Mouse (Mus musculus) CH12.LX (cell line): Measurements from ENCODE around the gene Nup62. TPM values are rescaled to one million over a fixed set of nuclear protein-coding genes. Genes with fewer than 3 reads are reported as not detected.

ENCODE experiments used
- DNase-seq: peaks from one replicate; pipeline ENCODE4 v3.0.0-alpha.2; 2013; ENCODE audit errors: extremely low read depth
- H3K27ac ChIP-seq: 2 replicates; pipeline ENCODE4 v1.5.1; 2012; ENCODE audit warnings: low read depth, mild to moderate bottlenecking, control low read depth, moderate library complexity; ENCODE audit not compliant: insufficient read depth
- H3K27me3 ChIP-seq: replicated peaks from 2 replicates; pipeline ENCODE3; 2012; ENCODE audit warnings: inconsistent platforms
- H3K36me3 ChIP-seq, 2 experiments: replicated peaks in 1 of 2; 2 replicates each; pipeline versions ENCODE3 to v1.6.1; 2012; ENCODE audit warnings: inconsistent platforms in 1 of 2, low read length in 1 of 2, mild to moderate bottlenecking in 1 of 2, mixed read lengths in 1 of 2, moderate library complexity in 1 of 2; ENCODE audit not compliant: control insufficient read depth in 1 of 2, insufficient read depth in 1 of 2
- H3K4me1 ChIP-seq, 2 experiments: 2 replicates each; pipeline ENCODE4 v1.6.1; 2012; ENCODE audit warnings: inconsistent platforms in 1 of 2, moderate library complexity in 1 of 2; ENCODE audit not compliant: insufficient read depth in 2 of 2, control insufficient read depth in 1 of 2
- H3K4me2 ChIP-seq: 2 replicates; pipeline ENCODE4 v1.6.1; 2012; ENCODE audit warnings: low read depth, mild to moderate bottlenecking, control low read depth; ENCODE audit not compliant: poor library complexity, insufficient read depth, severe bottlenecking
- H3K4me3 ChIP-seq, 3 experiments: fragments of 150-350 bp in 1 of 3; sonication (generic) in 1 of 3; replicated peaks in 1 of 3; 2 replicates each; pipeline versions ENCODE3 to v1.5.1; 2011 to 2012; ENCODE audit warnings: low read depth in 2 of 3, low read length in 2 of 3, mild to moderate bottlenecking in 2 of 3, moderate library complexity in 2 of 3, control low read depth in 1 of 3, improper control_type of control experiment in 1 of 3, inconsistent platforms in 1 of 3, mixed read lengths in 1 of 3; ENCODE audit not compliant: poor library complexity in 1 of 3
- H3K79me2 ChIP-seq: replicated peaks from 2 replicates; pipeline ENCODE4 v1.6.1; 2012; ENCODE audit warnings: mild to moderate bottlenecking, moderate library complexity; ENCODE audit not compliant: control insufficient read depth, poor library complexity, insufficient read depth, severe bottlenecking; ENCODE audit errors: extremely low read depth
- H3K9ac ChIP-seq: 2 replicates; pipeline ENCODE4 v1.6.1; 2012; ENCODE audit warnings: low read depth, mild to moderate bottlenecking, control low read depth, moderate library complexity; ENCODE audit not compliant: insufficient read depth
- H3K9me3 ChIP-seq: replicated peaks from 2 replicates; pipeline ENCODE3; 2012; ENCODE audit warnings: low read length, inconsistent platforms, mixed read lengths
- BHLHE40 ChIP-seq: IDR thresholded peaks from 2 replicates; pipeline ENCODE4 v1.6.1; 2011; ENCODE audit warnings: mild to moderate bottlenecking, low read depth, low read length, improper control_type of control experiment
- CHD1 ChIP-seq: IDR thresholded peaks from 2 replicates; pipeline ENCODE4 v1.6.1; 2012; ENCODE audit warnings: low read depth, low read length, improper control_type of control experiment, inconsistent platforms
- CTCF ChIP-seq, 2 experiments: IDR thresholded peaks in 1 of 2; conservative IDR thresholded peaks in 1 of 2; 2 replicates each; pipeline ENCODE4 v1.5.1; 2011 to 2012; ENCODE audit warnings: low read depth in 2 of 2, low read length in 2 of 2, improper control_type of control experiment in 1 of 2, inconsistent platforms in 1 of 2, mild to moderate bottlenecking in 1 of 2, moderate library complexity in 1 of 2
- EP300 ChIP-seq: IDR thresholded peaks from 2 replicates; pipeline ENCODE4 v1.6.1; 2011; ENCODE audit warnings: low read length, improper control_type of control experiment
- ETS1 ChIP-seq: conservative IDR thresholded peaks from 2 replicates; pipeline ENCODE4 v1.6.1; 2012; ENCODE audit warnings: low read depth, mild to moderate bottlenecking, inconsistent platforms, low read length, improper control_type of control experiment, moderate library complexity
- HCFC1 ChIP-seq: IDR thresholded peaks from 2 replicates; pipeline ENCODE4 v1.6.1; 2012; ENCODE audit warnings: low read depth, mild to moderate bottlenecking, inconsistent platforms, low read length, improper control_type of control experiment
- MAZ ChIP-seq: IDR thresholded peaks from 2 replicates; pipeline ENCODE4 v1.6.1; 2012; ENCODE audit warnings: low read depth, mild to moderate bottlenecking, inconsistent platforms, low read length, improper control_type of control experiment, moderate library complexity
- MXI1 ChIP-seq: IDR thresholded peaks from 2 replicates; pipeline ENCODE4 v1.6.1; 2011; ENCODE audit warnings: mild to moderate bottlenecking, low read depth, low read length, improper control_type of control experiment
- NELFE ChIP-seq: IDR thresholded peaks from 2 replicates; pipeline ENCODE4 v1.6.1; 2011; ENCODE audit warnings: low read depth, low read length, improper control_type of control experiment
- NRF1 ChIP-seq: IDR thresholded peaks from 2 replicates; pipeline ENCODE4 v1.6.1; 2014; ENCODE audit warnings: low read depth, mild to moderate bottlenecking, inconsistent platforms, low read length, improper control_type of control experiment, moderate library complexity
- SMC3 ChIP-seq: IDR thresholded peaks from 2 replicates; pipeline ENCODE4 v1.6.1; 2011; ENCODE audit warnings: low read depth, low read length, improper control_type of control experiment
- TBP ChIP-seq: conservative IDR thresholded peaks from 2 replicates; pipeline ENCODE4 v1.6.1; 2011; ENCODE audit warnings: low read depth, low read length, improper control_type of control experiment
- USF1 ChIP-seq: IDR thresholded peaks from 2 replicates; pipeline ENCODE4 v1.6.1; 2014; ENCODE audit warnings: low read depth, mild to moderate bottlenecking, inconsistent platforms, low read length, improper control_type of control experiment
- USF2 ChIP-seq: conservative IDR thresholded peaks from 2 replicates; pipeline ENCODE4 v1.6.1; 2011; ENCODE audit warnings: low read depth, low read length, improper control_type of control experiment
- ZC3H11A ChIP-seq: IDR thresholded peaks from 2 replicates; pipeline ENCODE4 v1.6.1; 2012; ENCODE audit warnings: low read depth, mild to moderate bottlenecking, inconsistent platforms, low read length, improper control_type of control experiment
- ZNF384 ChIP-seq: IDR thresholded peaks from 2 replicates; pipeline ENCODE4 v1.6.1; 2012; ENCODE audit warnings: low read depth, low read length, improper control_type of control experiment, inconsistent platforms
- dilution Hi-C: fragments of 300-500 bp; cut with MboI; formaldehyde crosslinking; loops from 2 replicates; pipeline ENCODE4 v1.14.3; 2020; ENCODE audit warnings: low sequenced_read_pairs; ENCODE audit not compliant: extremely low pct_unique_long_range_greater_than_20kb, extremely low pct_ligation_motif_present
- in situ Hi-C: fragments of 300-500 bp; cut with MboI; formaldehyde crosslinking; loops from 3 replicates; pipeline ENCODE4 v1.14.3; 2019; ENCODE audit warnings: low sequenced_read_pairs, low pct_ligation_motif_present, low pct_unique_long_range_greater_than_20kb, mixed read lengths
- polyA plus RNA-seq: library from polyadenylated mRNA; unstranded; fragments of >175 nt; gene quantifications from 2 replicates; pipeline ENCODE4 v1.2.1, GENCODE M21; 2012; ENCODE audit warnings: low read depth; ENCODE audit not compliant: insufficient read length
- total RNA-seq, 2 experiments: library from RNA; depleted of rRNA; stranded (reverse); fragments of 300-350 nt in 1 of 2; fragments of >200 nt in 1 of 2; gene quantifications; 2 replicates each; pipeline ENCODE4 v1.2.3; 2012 to 2014

Nup62 gene
- total and polyA plus RNA-seq, 3 experiments = 93.3 to 151 (median 101) TPM

DNA sequence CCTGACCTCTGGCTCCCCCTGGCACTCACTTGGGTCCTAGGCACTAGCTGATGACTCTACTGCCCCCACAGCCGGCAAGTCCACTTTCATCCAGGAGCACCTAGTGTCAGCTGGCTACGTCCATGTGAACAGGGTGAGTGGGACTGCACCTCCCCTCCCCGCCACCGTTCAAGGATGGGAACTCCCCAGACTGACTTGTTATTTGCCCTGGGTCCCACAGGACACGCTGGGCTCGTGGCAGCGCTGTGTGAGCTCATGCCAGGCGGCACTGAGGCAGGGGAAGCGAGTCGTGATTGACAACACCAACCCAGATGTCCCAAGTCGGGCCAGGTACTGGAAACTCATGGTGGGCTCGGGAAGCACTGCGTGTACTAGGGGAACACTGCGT, 45.5 kb downstream of the Nup62 start:
- no peak overlapping the region for H3K4me3 ChIP-seq
- dilution Hi-C loops = no loop called here
- no peak for DNase-seq
- TF ChIP-seq USF2 = no peak
- TF ChIP-seq BHLHE40 = peak; percentile 45
- H3K4me1 ChIP-seq = peaks cover 29 to 61% of the 10 kb centered on the region in 2 experiments
- H3K9me3 ChIP-seq = no peaks in the 10 kb centered on the region
- no peak overlapping the region for H3K4me2 ChIP-seq
- no peaks in the 10 kb centered on the region for H3K27me3 ChIP-seq
- peaks cover 41 to 73% of the 10 kb centered on the region in 2 experiments for H3K36me3 ChIP-seq
- H3K79me2 ChIP-seq = no peaks in the 10 kb centered on the region
- H3K9ac ChIP-seq = no peak overlapping the region
- H3K27ac ChIP-seq = peak overlapping the region; percentile 24; the same call in 1 of the 2 replicates
- in situ Hi-C loops = no loop called here

DNA sequence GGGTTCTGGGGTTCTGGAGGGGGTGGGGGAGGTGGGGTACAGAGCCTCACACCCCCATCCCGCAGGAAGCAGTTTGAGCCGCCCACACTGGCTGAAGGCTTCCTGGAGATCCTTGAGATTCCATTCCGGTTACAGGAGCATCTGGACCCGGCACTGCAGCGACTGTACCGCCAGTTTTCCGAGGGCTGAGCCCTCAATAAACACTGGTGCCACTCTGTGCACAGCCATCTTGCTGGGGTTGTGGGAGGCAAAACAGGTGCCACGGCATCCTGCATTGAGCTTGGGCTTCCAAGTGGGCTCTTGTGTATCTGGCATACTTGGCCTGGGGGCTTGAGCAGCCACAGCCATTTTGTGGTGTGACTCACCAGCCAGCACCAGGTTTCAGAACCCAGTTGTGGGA, 46.5 kb downstream of the Nup62 start:
- no peak for TF ChIP-seq ETS1
- no peak for TF ChIP-seq CTCF (conservative IDR thresholded peaks at IDR 0.05 in 1 of 2, IDR thresholded peaks at IDR 0.05 in 1 of 2; ENCODE audit: low read depth in 2 of 2, low read length in 2 of 2)
- no peak for TF ChIP-seq ZNF384
- no peak for TF ChIP-seq ZC3H11A
- Histone ChIP-seq H3K36me3 (peaks cover 41 to 76% of the 10 kb centered on the region in 2 experiments), H3K27me3 (no peaks in the 10 kb centered on the region), H3K4me3 (no peak overlapping the region), H3K9me3 (no peaks in the 10 kb centered on the region), H3K27ac (no peak overlapping the region), H3K4me1 (peaks cover 35 to 66% of the 10 kb centered on the region in 2 experiments), H3K4me2 (no peak overlapping the region), H3K9ac (no peak overlapping the region), H3K79me2 (no peaks in the 10 kb centered on the region)
- dilution Hi-C loops = no loop called here
- no peak for DNase-seq
- in situ Hi-C loops = no loop called here

DNA sequence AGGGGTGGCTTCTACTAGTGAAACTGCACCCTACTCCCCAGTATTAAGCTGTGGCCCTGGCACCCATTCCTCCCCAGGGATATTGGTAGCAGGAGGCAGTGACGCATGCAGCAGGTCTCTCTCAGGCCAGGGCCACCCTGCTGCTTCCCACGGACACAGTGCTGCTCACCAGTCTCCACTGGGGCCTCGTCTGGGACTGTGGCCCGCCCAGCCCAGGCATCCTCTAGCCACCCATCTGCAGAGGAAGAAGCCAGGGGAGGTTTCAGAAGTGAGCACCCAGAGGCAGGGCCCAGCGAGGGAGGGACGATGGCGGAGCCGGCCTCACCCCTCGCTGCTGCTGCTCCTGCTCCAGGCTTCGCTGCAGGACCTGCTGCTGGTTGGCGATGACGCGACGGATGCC, 47.3 kb downstream of the Nup62 start:
- H3K36me3 ChIP-seq = peaks cover 41 to 76% of the 10 kb centered on the region in 2 experiments
- H3K4me3 ChIP-seq = no peak overlapping the region
- peaks cover 3% of the 10 kb centered on the region for H3K27me3 ChIP-seq
- no peaks in the 10 kb centered on the region for H3K9me3 ChIP-seq
- no peak overlapping the region for H3K27ac ChIP-seq
- no peak for DNase-seq
- dilution Hi-C loops (no loop called here), in situ Hi-C loops (no loop called here)
- H3K9ac ChIP-seq = no peak overlapping the region
- H3K4me1 ChIP-seq = peaks cover 35 to 65% of the 10 kb centered on the region in 2 experiments
- TF ChIP-seq CHD1 = no peak
- TF ChIP-seq MAZ = no peak
- no peak for TF ChIP-seq ETS1
- no peak for TF ChIP-seq TBP
- no peak for TF ChIP-seq SMC3
- no peak for TF ChIP-seq EP300
- TF ChIP-seq BHLHE40 = no peak
- no peak for TF ChIP-seq USF2
- no peak for TF ChIP-seq USF1
- TF ChIP-seq MXI1 = no peak
- no peak for TF ChIP-seq NRF1
- TF ChIP-seq HCFC1 = no peak
- TF ChIP-seq NELFE = no peak
- no peaks in the 10 kb centered on the region for H3K79me2 ChIP-seq
- H3K4me2 ChIP-seq = no peak overlapping the region
